ENCODE assay signal across 8 mouse cellular contexts in the genomic region with DNA sequence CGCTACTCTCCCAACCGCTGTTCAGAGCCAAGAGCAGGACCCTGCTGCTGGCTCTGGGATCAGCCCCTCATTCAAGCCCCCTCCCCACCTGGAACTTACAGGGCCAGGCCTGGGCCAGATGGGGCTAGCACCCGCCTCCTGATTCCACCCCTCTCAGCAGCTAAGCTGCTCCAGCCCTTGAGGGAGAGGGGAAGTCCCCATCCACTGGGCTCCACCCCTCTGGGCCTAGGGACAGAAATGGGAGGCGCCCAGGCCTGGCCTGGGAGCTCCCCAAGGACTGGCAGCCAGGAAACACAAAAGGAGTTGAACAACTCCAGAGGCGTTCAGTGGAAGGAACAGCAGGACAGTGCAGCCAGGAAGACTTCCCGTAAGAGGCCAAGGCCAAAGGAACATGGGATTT. TPM values are rescaled to one million over a fixed set of nuclear protein-coding genes. Genes with fewer than 3 reads are reported as not detected.
A peak's percentile ranks its signal among the peaks of the same experiment; 100 is the strongest.
DNase-seq lines count a peak whose midpoint lies in the region; ATAC-seq and TF ChIP-seq lines count a peak whose summit lies in the region.

No protein-coding gene starts in this region.

- ATAC-seq in heart, embryonic 14.5 days (ENCODE audit: insufficient number of reproducible peaks, insufficient read depth, low FRiP score, low read depth) = peak; percentile 74
- peak; percentile 67 for ATAC-seq in kidney, embryonic 16.5 days (ENCODE audit: low FRiP score, low TSS enrichment)
- peak; percentile 48 for ATAC-seq in liver, postnatal 0 days
- no peak for ATAC-seq in inflammation-experienced regulatory T-cells, adult 6 months

- no peak overlapping the region for H3K27ac ChIP-seq in ES-Bruce4 (ENCODE audit: insufficient read depth, low read length)
- H3K27ac ChIP-seq in heart, embryonic 14.5 days (replicated peaks in 1 of 2; ENCODE audit: control insufficient read depth in 1 of 2, insufficient read depth in 1 of 2, low read depth in 2 of 2, low read length in 2 of 2) = peak overlapping the region in 1 of 2 experiments; percentile 45; a peak in 1 of 4 replicates
- no peak overlapping the region for H3K27ac ChIP-seq in kidney, embryonic 16.5 days (ENCODE audit: low read length)
- H3K27ac ChIP-seq in liver, postnatal 0 days (ENCODE audit: low read depth) = no peak overlapping the region
- no peak overlapping the region for H3K27ac ChIP-seq in olfactory bulb, adult 2 months (ENCODE audit: insufficient read depth, low read depth, low read length)

- no peaks in the 10 kb centered on the region for H3K36me3 ChIP-seq in ES-Bruce4 (ENCODE audit: control insufficient read depth, insufficient read depth, low read length, poor library complexity, severe bottlenecking)
- H3K36me3 ChIP-seq in heart, embryonic 14.5 days (ENCODE audit: control insufficient read depth, insufficient read depth, low read length) = no peaks in the 10 kb centered on the region
- no peaks in the 10 kb centered on the region for H3K36me3 ChIP-seq in kidney, embryonic 16.5 days (ENCODE audit: insufficient read depth, low read length)
- H3K36me3 ChIP-seq in liver, postnatal 0 days (replicated peaks; ENCODE audit: insufficient read depth, low read length) = no peaks in the 10 kb centered on the region

- TF ChIP-seq CTCF in ES-Bruce4 (IDR thresholded peaks at IDR 0.05; ENCODE audit: low read depth, low read length) = no peak
- no peak for TF ChIP-seq CTCF in liver, postnatal 0 days (IDR thresholded peaks at IDR 0.05; ENCODE audit: low read depth)
- TF ChIP-seq CTCF in olfactory bulb, adult 2 months (IDR thresholded peaks at IDR 0.05; ENCODE audit: insufficient read depth, low read depth, low read length) = no peak

- H3K4me1 ChIP-seq in ES-Bruce4 (ENCODE audit: control insufficient read depth, insufficient read depth, low read length) = peaks cover 5% of the 10 kb centered on the region
- peaks cover 10 to 23% of the 10 kb centered on the region in 2 experiments; a peak in 3 of 4 replicates for H3K4me1 ChIP-seq in heart, embryonic 14.5 days (ENCODE audit: control insufficient read depth in 2 of 2, insufficient read depth in 2 of 2, low read length in 2 of 2)
- H3K4me1 ChIP-seq in kidney, embryonic 16.5 days (ENCODE audit: insufficient read depth, low read length) = peaks cover 22% of the 10 kb centered on the region
- peaks cover 14% of the 10 kb centered on the region; the same call in 1 of the 2 replicates for H3K4me1 ChIP-seq in liver, postnatal 0 days (ENCODE audit: insufficient read depth)
- peaks cover 49% of the 10 kb centered on the region for H3K4me1 ChIP-seq in olfactory bulb, adult 2 months (ENCODE audit: control insufficient read depth, insufficient read depth, low read length)

- peak overlapping the region; percentile 98 for H3K4me2 ChIP-seq in heart, embryonic 14.5 days (ENCODE audit: low read length)
- peak overlapping the region; percentile 97 for H3K4me2 ChIP-seq in kidney, embryonic 16.5 days (replicated peaks; ENCODE audit: low read depth, low read length)
- peak overlapping the region; percentile 79 for H3K4me2 ChIP-seq in liver, postnatal 0 days (ENCODE audit: low read depth, low read length)

- H3K27me3 ChIP-seq in ES-Bruce4 (ENCODE audit: control insufficient read depth, insufficient read depth, low read length, poor library complexity, severe bottlenecking) = peaks cover 15% of the 10 kb centered on the region; the same call in 1 of the 2 replicates
- H3K27me3 ChIP-seq in heart, embryonic 14.5 days (ENCODE audit: control insufficient read depth, insufficient read depth, low read length) = peaks cover 50% of the 10 kb centered on the region
- peaks cover 71% of the 10 kb centered on the region for H3K27me3 ChIP-seq in kidney, embryonic 16.5 days (ENCODE audit: insufficient read depth, low read length)
- peaks cover 73% of the 10 kb centered on the region for H3K27me3 ChIP-seq in liver, postnatal 0 days (ENCODE audit: insufficient read depth, low read length)

- H3K9me3 ChIP-seq in ES-Bruce4 (replicated peaks; ENCODE audit: control insufficient read depth, insufficient read depth, low read length, poor library complexity, severe bottlenecking) = no peaks in the 10 kb centered on the region
- no peaks in the 10 kb centered on the region for H3K9me3 ChIP-seq in heart, embryonic 14.5 days (ENCODE audit: control insufficient read depth, low read length)
- H3K9me3 ChIP-seq in kidney, embryonic 16.5 days (ENCODE audit: low read length) = no peaks in the 10 kb centered on the region
- no peaks in the 10 kb centered on the region for H3K9me3 ChIP-seq in liver, postnatal 0 days (ENCODE audit: low read length)

- WGBS in heart, embryonic 14.5 days = 6% methylated on average over 5 of the region's 6 CpGs
- WGBS in kidney, embryonic 16.5 days = 13% methylated on average over 5 of the region's 6 CpGs
- whole genome bisulfite sequencing in liver, postnatal 0 days (ENCODE audit: insufficient replicate concordance) = 10% methylated on average over 6 of the region's 6 CpGs
- 24% methylated on average over 5 of the region's 6 CpGs for WGBS in olfactory bulb, adult 2 months

- no peak for TF ChIP-seq POLR2A in ES-Bruce4 (IDR thresholded peaks at IDR 0.05; ENCODE audit: insufficient read depth, low read length)
- no peak for TF ChIP-seq POLR2A in olfactory bulb, adult 2 months (IDR thresholded peaks at IDR 0.05; ENCODE audit: insufficient read depth, low read depth, low read length)

- peak overlapping the region; percentile 45; the same call in 1 of the 2 replicates for H3K4me3 ChIP-seq in ES-Bruce4 (ENCODE audit: low read depth, low read length)
- H3K4me3 ChIP-seq in heart, embryonic 14.5 days (ENCODE audit: control insufficient read depth in 1 of 2, insufficient read depth in 1 of 2, low read depth in 1 of 2, low read length in 2 of 2) = peak overlapping the region; percentile 44 to 61
- peak overlapping the region; percentile 46 for H3K4me3 ChIP-seq in kidney, embryonic 16.5 days (ENCODE audit: low read length)
- peak overlapping the region; percentile 45 for H3K4me3 ChIP-seq in liver, postnatal 0 days (ENCODE audit: low read depth, low read length)
- H3K4me3 ChIP-seq in olfactory bulb, adult 2 months (ENCODE audit: insufficient read depth, low read depth, low read length) = peak overlapping the region; percentile 43

- peak; percentile 88 to 95 for DNase-seq in adrenal gland, adult (ENCODE audit: inconsistent age in 2 of 2, low spot score in 1 of 2)
- DNase-seq in fibroblast of lung, adult 2 months (ENCODE audit: low read depth) = peak; percentile 58
- peak; percentile 64 for DNase-seq in liver, postnatal 0 days

- peak overlapping the region; percentile 59 for H3K9ac ChIP-seq in ES-Bruce4 (ENCODE audit: low read depth, poor library complexity, severe bottlenecking)
- H3K9ac ChIP-seq in heart, embryonic 14.5 days (ENCODE audit: low read length) = peak overlapping the region; percentile 77
- peak overlapping the region; percentile 64 for H3K9ac ChIP-seq in kidney, embryonic 16.5 days (replicated peaks; ENCODE audit: low read length)
- H3K9ac ChIP-seq in liver, postnatal 0 days (replicated peaks) = no peak overlapping the region

- TF ChIP-seq EP300 in ES-Bruce4 (IDR thresholded peaks at IDR 0.05; ENCODE audit: insufficient read depth, low read depth, low read length) = 0 out of 2 replicates have a peak, but pooled peaks have one; percentile 27
- no peak for TF ChIP-seq EP300 in liver, postnatal 0 days (IDR thresholded peaks at IDR 0.05; ENCODE audit: low read depth)

RNA-seq across cellular contexts. Expression of a gene that starts 4.0 kb away (rescaled TPM):
- polyA plus RNA-seq in ES-Bruce4 (2011; ENCODE audit: insufficient read depth, insufficient read length, low read depth, missing spikeins) = 0.61 and 1.0 TPM in 2 replicates
- 0.18 and 0.24 TPM in 2 replicates for polyA plus RNA-seq in heart, embryonic 14.5 days (2014; fragmentation: Nextera tagmentation; extraction: Ambion mirVana)
- 0.10 and 0.15 TPM in 2 replicates for polyA plus RNA-seq in kidney, embryonic 16.5 days (2015; fragmentation: Nextera tagmentation; extraction: Ambion mirVana)
- not detected in 2 replicates for polyA plus RNA-seq in liver, postnatal 0 days (2015; fragmentation: Nextera tagmentation; extraction: Ambion mirVana)
- not detected in 2 replicates for polyA plus RNA-seq in olfactory bulb, adult 2 months (2012; ENCODE audit: insufficient read depth, insufficient read length, low replicate concordance, missing spikeins)
- polyA plus RNA-seq in inflammation-experienced regulatory T-cells, adult 6 months (2017; shearing (Covaris generic)) = not detected
